Mouse (Mus musculus): Measurements from ENCODE around the gene Vps37b.

DNA sequence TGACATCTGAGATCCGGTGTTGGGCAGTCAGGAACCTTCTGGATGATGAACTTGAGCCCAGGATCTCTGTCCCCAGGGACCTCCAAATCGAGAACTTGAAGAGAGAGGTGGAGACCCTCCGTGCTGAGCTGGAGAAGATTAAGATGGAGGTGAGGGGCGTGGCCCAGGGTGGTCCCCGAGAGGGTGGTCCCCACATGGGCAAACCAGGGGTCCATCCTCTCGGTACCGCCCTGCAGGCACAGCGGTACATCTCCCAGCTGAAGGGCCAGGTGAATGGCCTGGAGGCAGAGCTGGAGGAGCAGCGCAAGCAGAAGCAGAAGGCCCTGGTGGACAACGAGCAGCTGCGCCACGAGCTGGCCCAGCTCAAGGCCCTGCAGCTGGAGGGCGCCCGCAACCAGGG is 35.4 kb downstream of the Vps37b start:
- TF ChIP-seq MAX (IDR thresholded peaks at IDR 0.05) (no peak), CTCF (IDR thresholded peaks at IDR 0.05; ENCODE audit: control insufficient read depth, insufficient read depth, insufficient read length) (no peak), FOSL1 (IDR thresholded peaks at IDR 0.05; ENCODE audit: insufficient read depth, low read length, poor library complexity, severe bottlenecking) (no peak), USF1 (IDR thresholded peaks at IDR 0.05; ENCODE audit: low read depth) (no peak), CEBPB (IDR thresholded peaks at IDR 0.05; ENCODE audit: low read depth) (no peak)

Measured in C2C12 (cell line).